Mouse (Mus musculus) brain, adult 2 months (tissue): ENCODE results near the gene Khdrbs2.

Experiments used
- DNase-seq: peaks from one replicate; pipeline ENCODE4 v3.0.0; 2011; ENCODE audit warnings: low read depth, low spot score

Gene Khdrbs2

DNA sequence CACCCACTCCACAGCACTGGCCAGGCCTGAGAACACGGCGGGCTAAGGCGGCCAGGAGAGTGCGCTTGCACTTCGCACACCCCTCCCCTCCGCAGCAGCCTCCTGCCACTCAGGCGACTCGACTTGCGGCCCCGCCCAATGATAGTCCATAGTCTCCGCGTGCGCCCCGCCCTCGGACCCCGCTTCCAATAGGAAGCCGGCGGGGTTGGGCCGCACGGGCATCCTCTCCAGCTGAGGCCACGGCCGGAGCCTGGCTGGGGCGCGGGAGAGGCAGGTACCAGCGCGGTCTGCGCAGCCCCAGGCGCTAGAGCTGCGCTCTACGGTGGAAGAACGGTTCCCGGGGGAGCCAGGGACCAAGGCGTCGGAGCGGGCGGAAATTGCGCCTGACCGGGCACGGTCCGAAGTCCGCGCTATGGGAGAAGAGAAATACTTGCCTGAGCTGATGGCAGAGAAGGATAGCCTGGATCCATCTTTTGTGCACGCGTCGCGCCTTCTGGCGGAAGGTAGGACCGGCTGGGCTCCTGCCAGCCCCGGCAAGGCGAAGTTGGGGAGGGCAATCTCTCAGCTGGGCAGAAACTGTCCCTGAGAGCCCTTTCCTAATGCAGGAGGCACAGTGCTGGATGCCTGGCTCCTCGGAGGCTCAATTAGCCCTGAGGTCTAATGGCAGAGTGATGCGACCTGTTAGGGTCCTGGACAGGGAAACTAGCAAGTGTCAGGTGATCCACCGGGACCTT is at the start of gene Khdrbs2:
TSS of gene Khdrbs2 (plus strand) at position 209 of the 734 bp plus-strand sequence.
- DNase-seq: peak; percentile 96

DNA sequence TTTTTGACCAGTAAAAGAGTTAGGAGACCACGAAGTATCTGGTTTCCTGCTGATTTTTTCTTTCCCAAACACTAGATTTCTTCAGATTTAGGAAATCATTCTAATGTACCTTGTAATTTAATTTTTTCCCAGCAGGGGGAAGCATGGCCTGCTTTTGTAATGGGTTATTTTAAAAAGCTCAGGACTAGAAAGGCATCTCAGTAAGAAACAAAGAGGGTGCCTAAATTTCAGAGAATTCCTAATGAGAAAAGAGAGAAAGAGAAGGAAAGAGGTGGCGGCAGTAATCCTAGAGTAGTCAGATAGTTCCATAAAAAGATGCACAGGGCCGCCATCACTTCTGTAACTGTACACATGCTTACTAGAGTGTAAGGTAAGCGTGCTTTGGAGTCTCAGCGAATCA is 2.1 kb downstream of the Khdrbs2 start:
- peak; percentile 73 for DNase-seq

DNA sequence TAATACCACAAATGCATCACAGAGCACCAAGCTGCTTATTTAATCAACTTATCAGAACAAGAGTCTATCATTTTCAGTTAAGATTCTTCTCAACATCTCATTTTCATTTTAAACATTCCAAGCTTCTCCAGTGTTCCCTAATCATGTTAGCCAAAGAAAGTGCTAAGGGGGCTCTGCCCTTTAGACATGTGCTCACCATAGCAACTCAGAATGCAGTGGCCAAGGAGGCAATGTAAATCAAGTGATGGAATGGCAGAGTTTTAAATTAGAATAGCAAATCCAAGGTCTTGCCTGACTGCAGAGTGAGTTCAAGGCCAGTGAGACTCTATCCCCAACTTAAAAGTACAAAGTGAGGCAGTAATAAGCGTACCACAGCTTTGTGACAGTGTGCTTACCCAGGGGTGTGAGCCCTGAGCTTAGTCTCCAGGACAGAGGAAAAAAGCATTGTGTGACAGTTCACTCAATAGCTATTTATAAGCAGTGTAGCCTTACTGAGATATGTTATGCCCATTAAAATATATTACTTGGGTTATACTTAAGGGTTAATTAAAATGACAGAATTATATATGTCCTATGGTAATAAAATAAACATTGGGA is 27.2 kb downstream of the Khdrbs2 start:
- DNase-seq: no peak

DNA sequence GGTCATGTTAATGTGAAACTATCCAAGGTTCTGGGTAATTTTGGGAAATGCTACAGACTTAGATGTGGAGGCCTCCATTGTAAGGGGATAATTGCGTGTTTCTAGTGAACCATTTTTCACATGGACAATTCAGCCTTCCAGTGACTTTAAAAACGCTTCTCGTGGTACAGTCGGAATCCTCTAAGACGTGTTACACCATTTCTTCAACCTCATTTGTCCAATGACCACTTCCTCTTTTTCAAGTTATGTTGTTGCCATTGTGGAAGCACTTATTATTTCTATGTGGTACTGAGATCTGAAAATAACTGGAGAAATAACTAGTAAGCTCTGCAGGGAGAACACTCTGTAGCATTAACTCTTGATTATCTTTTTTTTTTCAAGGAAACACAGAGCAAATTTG is 75.9 kb downstream of the Khdrbs2 start:
- no peak for DNase-seq

DNA sequence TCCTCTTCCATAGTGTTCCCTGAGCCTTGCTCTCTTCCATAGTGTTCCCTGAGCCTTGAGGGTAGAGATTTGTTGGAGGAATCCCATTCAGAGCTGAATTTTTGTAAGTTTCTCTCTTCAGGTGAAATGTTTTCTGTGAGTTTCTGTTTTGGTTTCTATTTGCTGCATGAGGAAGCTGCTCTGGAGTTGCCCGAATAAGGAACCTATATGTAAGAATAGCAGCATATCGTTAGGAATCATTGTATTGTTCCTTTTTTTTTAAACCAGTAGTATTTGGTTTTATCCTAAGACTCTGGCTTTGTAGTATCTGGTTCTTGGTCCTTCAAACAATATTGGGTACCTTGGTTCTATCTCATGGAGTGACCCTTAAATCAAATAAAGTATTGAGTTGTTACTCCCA is 77.1 kb downstream of the Khdrbs2 start:
- DNase-seq: no peak

DNA sequence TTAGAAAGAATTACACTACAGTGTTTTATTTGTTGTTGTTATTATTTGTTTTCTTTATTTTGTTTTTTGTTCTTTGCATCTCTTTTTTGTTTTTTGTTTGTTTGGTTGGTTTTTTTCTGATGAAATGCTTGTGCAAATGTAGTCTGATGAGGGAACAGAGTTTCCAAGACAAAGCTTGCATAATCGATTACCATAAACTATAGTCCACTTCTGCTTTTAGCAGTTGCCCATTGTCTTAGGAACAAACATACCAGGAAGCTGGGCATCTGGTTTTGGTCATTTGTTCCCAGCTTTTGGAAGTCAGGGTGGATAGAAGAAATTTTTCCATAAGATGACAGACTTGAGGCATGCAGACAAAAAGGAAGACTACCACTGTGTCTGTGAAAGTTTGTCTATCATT is 77.8 kb downstream of the Khdrbs2 start:
- DNase-seq: no peak

DNA sequence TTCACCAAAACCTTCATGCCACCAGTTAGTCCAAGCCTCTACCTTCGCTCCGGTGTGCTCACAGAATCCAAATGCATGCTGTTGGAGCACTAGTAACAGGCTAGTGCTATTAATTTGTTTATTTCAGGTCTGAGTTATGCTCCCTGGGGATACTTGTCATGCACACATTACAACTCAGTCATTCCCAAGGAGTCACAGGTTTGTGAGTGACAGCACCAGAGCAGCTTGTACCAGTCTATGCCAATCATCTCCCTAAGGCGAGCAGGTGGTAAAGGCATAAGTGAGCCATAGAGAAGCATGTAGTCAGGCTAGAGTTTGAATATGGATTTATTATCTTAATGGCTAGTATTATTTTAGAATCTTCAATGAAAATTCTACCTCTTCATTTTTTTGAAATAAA is 86.4 kb downstream of the Khdrbs2 start:
- DNase-seq: no peak

DNA sequence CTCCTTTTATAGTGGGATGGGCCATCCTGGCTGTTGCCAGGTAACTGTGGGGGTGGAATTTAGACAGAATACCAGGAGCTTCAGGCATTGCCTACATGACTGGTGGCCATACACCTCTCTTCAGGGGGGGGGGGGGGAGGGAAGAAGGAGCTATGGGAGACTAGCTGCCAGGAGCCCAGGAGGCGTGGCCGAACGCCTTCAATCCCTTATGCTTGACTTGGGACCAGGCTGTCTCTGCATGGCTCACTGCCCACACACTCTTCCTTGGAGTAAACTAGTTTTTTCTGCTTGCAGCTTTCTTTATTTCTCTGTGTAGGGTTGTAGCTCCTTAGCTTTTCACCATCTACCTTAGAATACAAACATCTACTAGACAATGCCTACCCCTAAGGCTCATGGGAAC is 98.0 kb downstream of the Khdrbs2 start:
- peak; percentile 42 for DNase-seq

DNA sequence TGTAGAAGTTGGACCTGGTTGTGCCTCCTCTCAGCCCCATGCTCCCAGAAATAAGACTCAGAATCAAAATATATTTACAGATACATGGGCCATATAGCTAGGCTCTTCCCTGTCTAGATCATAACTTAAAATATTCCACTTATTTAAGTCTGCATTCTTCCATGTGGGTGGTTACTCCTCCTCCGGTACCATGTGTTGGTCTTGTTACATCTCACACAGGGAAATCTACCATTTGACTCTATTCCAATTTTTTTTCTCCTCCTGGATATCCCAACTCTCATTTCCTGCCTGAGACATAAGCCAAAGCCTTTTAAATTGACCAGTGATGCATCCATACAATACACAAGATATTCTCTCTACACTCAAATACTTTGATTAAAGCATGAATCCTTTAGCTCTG is 122.2 kb downstream of the Khdrbs2 start:
- peak; percentile 69 for DNase-seq

DNA sequence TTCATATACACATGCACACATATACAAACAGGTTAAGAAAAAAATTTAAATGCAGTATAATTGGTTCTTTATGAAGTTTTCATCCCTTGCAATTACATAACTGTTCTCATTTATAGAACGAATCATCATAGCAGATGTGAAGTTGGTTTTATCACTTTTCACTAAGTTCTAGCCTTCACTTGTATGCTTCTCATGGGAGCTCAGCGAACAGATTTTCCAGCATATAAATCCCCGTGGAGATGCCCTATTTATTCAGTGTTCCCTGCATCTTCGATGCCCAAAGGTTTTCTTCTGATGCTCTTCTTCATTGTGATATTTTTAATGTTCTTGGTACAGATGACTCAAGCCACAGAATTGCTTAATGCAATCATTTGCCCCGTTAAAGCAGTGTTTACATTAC is 128.9 kb downstream of the Khdrbs2 start:
- peak; percentile 68 for DNase-seq

DNA sequence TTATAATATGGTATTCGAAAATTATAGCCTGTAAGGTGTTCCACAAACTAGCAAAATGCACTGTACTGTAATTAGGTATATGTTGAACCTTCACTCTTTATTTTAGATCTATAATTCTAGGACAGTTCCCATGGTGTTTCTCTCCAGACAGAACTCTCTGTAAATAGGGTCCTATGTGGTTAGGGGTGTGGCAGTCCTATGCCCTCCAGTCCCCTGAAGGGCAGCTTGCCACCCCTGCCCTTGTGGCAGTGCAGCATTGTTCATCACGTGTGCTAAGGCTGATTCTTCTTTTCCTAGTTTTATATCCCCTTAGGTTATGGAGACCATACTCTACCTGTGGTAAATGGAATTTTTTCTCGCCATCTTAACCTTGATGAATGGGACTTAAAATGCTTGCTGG is 136.6 kb downstream of the Khdrbs2 start:
- DNase-seq: no peak

DNA sequence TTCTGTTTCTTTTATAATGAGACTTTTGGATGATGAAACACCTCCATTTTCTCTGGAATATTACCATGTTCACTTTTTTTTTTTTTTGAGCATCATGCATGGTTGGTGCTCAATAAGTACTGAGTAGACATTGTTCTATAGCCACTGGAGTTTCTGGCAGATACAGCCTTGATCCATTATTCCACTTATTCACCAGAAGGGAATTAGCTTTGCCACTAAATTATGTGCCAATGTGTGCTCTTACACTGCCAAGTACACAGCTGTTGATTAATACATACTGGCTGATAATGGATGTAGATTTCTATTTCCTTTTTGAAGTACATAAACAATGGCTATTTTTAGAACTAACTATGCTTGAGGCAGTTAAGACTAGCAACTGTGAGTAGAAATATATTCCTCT is 137.1 kb downstream of the Khdrbs2 start:
- DNase-seq: peak; percentile 14

DNA sequence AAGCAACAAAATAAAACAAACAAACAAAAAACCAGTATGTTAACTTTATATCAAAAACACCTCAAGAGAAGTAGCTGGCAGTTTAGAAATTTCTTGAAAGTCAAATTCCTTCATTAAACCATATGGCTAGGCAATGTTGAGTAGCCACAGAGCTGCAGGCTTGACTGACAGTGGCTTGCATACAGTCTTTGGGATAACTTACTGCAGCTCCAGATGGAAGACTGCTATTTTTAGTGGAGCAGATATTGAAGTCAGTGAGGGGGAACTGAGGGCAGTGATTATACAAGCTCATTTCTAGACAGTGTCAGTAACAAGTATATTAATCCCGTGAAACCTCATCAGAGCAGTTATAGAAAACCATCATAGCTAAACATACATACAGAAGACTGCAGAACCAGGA is 166.6 kb downstream of the Khdrbs2 start:
- DNase-seq: peak; percentile 47

DNA sequence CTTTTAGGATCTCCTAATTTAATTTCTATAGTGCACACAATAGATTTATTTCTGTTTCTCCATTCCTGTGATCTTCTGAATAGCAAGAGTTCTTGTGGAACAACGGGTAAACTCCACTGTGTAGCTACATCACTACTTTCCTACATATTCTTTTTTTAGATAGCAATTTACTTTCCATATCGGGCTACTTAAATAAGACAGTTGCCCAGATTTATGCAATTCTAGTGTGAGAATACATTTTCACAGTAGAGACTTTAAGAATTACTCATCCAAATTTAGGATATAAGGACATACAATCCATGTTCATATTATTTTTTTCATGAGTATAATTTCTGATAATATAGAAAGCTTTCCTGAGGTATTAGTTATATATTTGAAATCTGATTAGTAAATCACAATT is 175.0 kb downstream of the Khdrbs2 start:
- peak; percentile 45 for DNase-seq

DNA sequence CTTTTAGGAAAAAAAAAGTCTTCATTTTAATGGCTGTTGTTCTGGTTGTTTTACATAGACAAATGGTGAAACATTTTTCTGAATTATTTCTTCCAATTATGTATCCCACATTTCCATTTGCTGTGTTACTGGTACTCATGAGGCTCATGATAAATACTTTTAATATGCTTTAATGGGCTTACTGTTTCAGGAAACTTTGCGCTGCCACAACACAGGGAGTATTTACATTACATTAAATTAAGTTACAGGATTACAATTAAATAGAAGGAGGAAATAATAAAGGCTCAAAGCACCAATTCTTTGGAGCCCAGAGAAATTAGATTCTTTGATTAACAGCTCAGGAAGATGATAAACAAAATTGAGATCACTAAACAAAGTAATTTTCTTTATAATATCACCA is 179.6 kb downstream of the Khdrbs2 start:
- no peak for DNase-seq

DNA sequence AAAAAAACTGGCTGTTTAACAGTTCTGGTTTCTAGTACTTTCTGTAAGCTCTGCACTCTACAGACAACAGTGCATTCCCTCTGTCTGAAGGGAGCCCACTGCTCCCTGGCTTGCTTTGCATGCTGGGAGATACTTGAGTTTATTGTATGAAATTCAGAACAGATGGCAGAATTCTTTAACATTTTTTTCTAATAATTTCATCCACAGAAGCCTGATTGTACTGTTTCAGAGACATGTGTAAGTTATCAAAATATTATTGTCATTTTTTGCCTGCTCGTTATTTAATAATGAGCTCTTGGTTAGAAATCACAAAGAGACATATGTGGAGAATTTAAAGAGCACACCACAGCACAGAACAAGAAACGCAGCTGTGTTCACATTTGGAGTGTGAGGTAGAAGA is 191.0 kb downstream of the Khdrbs2 start:
- peak; percentile 19 for DNase-seq

DNA sequence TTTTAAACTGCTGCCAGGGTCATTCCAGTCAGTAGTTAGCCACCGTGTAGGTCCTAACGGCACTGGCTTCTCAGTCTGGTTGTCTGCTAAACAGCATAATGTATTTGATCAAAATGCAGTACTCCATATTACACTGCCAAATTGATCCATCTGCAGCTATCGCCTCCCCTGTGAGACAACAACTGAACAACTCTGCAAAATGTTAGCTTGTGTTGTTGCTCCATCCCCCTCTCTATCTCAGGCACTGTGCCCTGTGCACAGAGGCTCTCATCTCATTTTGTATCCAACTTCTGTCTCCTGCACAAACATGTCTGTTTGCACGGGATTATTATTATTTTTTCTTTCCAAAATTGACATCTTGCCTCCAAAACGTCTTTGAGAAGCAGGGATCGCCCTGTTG is 225.0 kb downstream of the Khdrbs2 start:
- DNase-seq: peak; percentile 37

DNA sequence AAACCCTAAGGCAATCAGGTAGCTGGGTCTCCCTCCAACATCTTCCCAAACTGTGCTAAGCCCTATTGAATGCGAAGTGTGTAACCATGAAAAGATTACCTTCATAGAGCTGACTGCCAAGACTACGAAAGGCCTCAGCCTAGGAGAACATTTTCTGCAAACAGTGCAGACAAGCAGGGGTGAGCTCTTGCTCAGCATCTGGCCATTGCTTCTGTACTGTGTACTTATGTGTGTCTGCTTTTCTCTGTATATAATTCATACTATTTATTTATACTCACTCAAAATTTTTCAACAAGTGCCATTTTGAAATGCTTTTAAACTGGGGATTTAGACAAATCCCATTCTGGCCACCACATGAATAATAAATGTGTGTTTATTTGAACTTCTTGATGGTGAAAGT is 235.1 kb downstream of the Khdrbs2 start:
- DNase-seq: no peak

DNA sequence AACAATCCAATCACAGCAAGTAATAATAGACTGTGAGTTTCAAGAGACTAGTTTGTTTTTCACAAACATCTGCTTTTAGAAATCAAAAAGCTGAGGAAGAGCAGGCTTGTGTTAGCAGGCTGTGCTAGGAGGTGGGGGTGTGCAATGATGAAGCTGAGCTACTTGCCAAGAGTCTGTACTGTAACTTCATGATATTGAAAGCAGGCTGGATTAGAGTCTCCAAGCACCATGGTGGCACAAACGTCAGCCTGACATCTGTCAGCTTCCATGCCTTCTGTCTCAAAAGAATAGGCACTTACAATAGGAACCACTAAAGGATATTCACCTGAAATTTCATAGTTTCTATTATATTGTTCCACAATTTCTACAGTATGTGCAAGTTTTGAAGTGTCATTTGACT is 255.9 kb downstream of the Khdrbs2 start:
- DNase-seq: peak; percentile 71

DNA sequence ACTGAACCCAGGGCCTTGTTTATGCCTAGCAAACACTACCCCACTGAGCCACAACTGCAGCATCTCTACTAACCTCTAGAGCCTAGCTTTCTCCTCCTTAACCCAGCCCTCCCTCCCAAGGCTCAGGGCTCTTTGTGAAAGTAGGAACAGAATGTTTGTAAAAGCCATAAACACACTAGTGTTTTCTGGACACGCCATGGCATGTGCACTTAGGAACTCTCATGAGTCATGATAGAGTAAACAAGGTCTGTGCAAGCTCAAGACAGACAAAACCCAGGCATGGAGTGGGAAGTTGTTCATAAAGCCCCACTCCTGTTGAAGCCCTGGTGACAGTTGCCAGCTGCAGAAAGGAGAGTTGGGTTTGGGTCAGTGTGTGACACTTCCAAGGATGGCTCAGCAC is 257.0 kb downstream of the Khdrbs2 start:
- no peak for DNase-seq

DNA sequence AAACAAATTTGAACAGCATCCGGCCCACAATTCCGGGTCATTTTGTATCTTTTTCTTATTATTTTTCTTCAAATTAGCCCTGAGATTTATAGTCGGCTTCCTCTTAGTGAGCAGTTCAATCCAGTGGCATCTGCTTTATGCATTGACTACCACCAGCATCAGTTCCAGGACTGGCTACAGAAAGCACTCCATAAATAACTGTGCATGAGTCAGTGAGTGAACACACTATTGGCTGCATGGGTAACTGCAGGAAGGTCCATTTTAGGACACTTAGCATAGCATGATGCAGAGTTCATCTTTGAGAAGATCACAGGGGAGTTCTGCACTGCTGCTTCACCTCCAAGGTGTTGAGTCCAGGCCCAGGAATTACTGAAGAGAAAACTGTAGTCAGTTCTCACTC is 258.0 kb downstream of the Khdrbs2 start:
- DNase-seq: peak; percentile 65

DNA sequence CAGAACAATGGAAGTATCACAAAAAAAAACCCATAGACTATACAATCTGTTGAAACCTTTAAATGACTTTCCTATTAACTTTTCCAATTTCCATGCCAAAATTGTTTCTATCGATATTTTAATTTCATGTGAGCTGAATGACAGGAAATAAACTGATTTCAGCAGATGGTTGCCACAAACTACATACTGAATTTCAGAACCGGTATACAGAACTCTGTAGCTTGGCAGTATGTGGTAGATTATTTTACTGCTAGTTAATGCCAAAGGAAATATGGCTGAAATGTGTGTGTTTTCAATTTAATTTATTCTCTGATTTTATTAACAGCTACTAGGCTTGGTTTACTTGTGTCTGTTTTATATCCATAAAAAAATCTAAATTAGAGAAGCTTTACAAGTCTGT is 260.6 kb downstream of the Khdrbs2 start:
- no peak for DNase-seq

DNA sequence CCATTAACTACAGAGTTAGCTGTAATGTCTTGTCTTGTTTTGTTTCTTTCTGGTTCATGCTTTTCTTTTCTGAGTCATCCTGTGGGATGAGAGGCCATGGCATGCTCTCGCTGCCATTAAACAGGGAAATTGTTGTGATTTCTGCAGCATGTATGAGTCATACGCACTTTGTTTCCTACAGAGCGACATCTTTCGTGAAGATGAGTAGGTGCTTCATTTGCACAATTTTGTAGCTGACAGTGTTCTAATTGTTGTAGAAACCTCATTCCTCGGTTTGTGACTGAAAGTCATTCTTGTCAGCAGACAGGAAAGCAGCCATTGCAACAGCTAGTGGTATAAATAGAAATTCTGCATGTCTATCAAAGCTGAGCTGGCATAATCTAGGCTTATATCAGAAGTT is 271.4 kb downstream of the Khdrbs2 start:
- peak; percentile 77 for DNase-seq

DNA sequence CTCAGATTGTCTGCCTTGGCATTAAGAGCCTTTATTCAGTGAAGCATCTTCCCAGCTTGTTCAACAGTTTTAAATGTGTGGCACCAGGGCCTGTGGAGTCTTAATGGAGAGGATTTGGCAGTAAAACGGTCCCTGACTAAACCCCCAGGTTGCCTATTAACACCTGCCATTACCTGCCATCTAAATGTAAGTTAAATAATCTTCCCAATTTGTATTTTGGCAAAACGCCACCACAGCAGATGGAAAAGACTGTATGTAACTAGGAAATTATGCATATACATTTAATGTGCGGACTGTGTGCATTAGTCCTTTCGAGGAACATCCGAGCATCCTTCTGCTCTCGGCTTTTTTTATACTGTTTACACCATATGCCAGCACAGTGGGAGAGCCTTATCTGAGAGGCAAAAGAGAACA is 290.6 kb downstream of the Khdrbs2 start:
- peak; percentile 85 for DNase-seq
